Mouse (Mus musculus) neutrophil, adult 5-6 weeks (primary cell): ENCODE results near the gene Rgs1. TPM values are rescaled to one million over a fixed set of nuclear protein-coding genes. Genes with fewer than 3 reads are reported as not detected.

Experiments
- ATAC-seq: fragments of 151-379, 151-347 bp; 2 replicates; pipeline ENCODE4 v1.8.0; 2017; ENCODE audit warnings: mild to moderate bottlenecking, moderate TSS enrichment; ENCODE audit not compliant: insufficient number of reproducible peaks, poor library complexity, low FRiP score, severe bottlenecking; ENCODE audit errors: extremely low read depth
- total RNA-seq: library from RNA; stranded (forward); fragments of 200-1000 nt; gene quantifications from 2 replicates; pipeline ENCODE4 v1.2.3, GENCODE M21; 2017

Rgs1 gene
- 14.1 and 20.3 TPM in 2 replicates for total RNA-seq

- peak; percentile 95 for ATAC-seq
Measured at GRCm38 (mm10) chr1:144248923-144249322, at the start of gene Rgs1. Rgs1 (minus strand) TSS chr1:144249242.

- no peak for ATAC-seq
Measured at GRCm38 (mm10) chr1:144283020-144284014, 34.3 kb upstream of the Rgs1 start.

GRCm38 (mm10) chr1:144280056-144280455 lies 31.0 kb upstream of the Rgs1 start:
- ATAC-seq = no peak

- no peak for ATAC-seq
Measured at GRCm38 (mm10) chr1:144272991-144273390, 23.9 kb upstream of the Rgs1 start.

GRCm38 (mm10) chr1:144269112-144269511 lies 20.1 kb upstream of the Rgs1 start:
- no peak for ATAC-seq

GRCm38 (mm10) chr1:144267471-144268470 lies 18.7 kb upstream of the Rgs1 start:
- ATAC-seq = no peak

- no peak for ATAC-seq
Measured at GRCm38 (mm10) chr1:144264000-144264399, 15.0 kb upstream of the Rgs1 start.

- ATAC-seq = no peak
Measured at GRCm38 (mm10) chr1:144262008-144262407, 13.0 kb upstream of the Rgs1 start.

GRCm38 (mm10) chr1:144258779-144259178 lies 9.7 kb upstream of the Rgs1 start:
- no peak for ATAC-seq

GRCm38 (mm10) chr1:144256556-144257331 lies 7.7 kb upstream of the Rgs1 start:
- ATAC-seq = no peak

- no peak for ATAC-seq
Measured at GRCm38 (mm10) chr1:144248206-144248605, 836 bp downstream of the Rgs1 start.

- ATAC-seq = no peak
Measured at GRCm38 (mm10) chr1:144247382-144247781, 1.7 kb downstream of the Rgs1 start.

GRCm38 (mm10) chr1:144243511-144243910 lies 5.5 kb downstream of the Rgs1 start:
- ATAC-seq = peak; percentile 48; the same call in 1 of the 2 replicates

GRCm38 (mm10) chr1:144239195-144239594 lies 9.8 kb downstream of the Rgs1 start:
- ATAC-seq = no peak

GRCm38 (mm10) chr1:144215230-144215629 lies 33.8 kb downstream of the Rgs1 start:
- no peak for ATAC-seq

- ATAC-seq = no peak
Measured at GRCm38 (mm10) chr1:144210912-144211311, 38.1 kb downstream of the Rgs1 start.

GRCm38 (mm10) chr1:144206281-144207061 lies 42.6 kb downstream of the Rgs1 start:
- ATAC-seq = no peak

GRCm38 (mm10) chr1:144204766-144205165 lies 44.3 kb downstream of the Rgs1 start:
- no peak for ATAC-seq
